Mouse (Mus musculus): ENCODE measurements around the gene Alg5. TPM values are rescaled to one million over a fixed set of nuclear protein-coding genes. Genes with fewer than 3 reads are reported as not detected.
A peak's percentile ranks its signal among the peaks of the same experiment; 100 is the strongest.

Alg5 gene
- total RNA-seq, 2 experiments from 2014 or later: 33.6 to 43.3 TPM

GRCm38 (mm10) chr3:54790601-54791000, 55.3 kb downstream of the Alg5 start:
- no peak for DNase-seq (ENCODE audit: low spot score in 2 of 2)

GRCm38 (mm10) chr3:54791822-54792677, 56.7 kb downstream of the Alg5 start:
- DNase-seq (ENCODE audit: low spot score in 2 of 2): no peak

- DNase-seq (ENCODE audit: low spot score in 2 of 2): no peak
Observed at GRCm38 (mm10) chr3:54793762-54794161, 58.4 kb downstream of the Alg5 start.

- DNase-seq (ENCODE audit: low spot score in 2 of 2): no peak
Observed at GRCm38 (mm10) chr3:54795379-54795778, 60.0 kb downstream of the Alg5 start.

- DNase-seq (ENCODE audit: low spot score in 2 of 2): no peak
Observed at GRCm38 (mm10) chr3:54795806-54796205, 60.5 kb downstream of the Alg5 start.

GRCm38 (mm10) chr3:54797211-54797610, 61.9 kb downstream of the Alg5 start:
- DNase-seq (ENCODE audit: low spot score in 2 of 2): peak; percentile 41 to 42

Other genes with a start within 250 kb of the Alg5 start
- 10 to 100 TPM; 35.6 to 37.4 TPM for gene Supt20, start 42.7 kb upstream of the Alg5 start, total RNA-seq (2021)
- not detected for gene Gm21958, start 21.2 kb upstream of the Alg5 start, total RNA-seq (2021)
- gene Exosc8, start 146 bp upstream of the Alg5 start, total RNA-seq (2021): 10 to 100 TPM; 25.7 to 34.4 TPM
- gene Smad9, start 20.0 kb downstream of the Alg5 start, total RNA-seq (2021): 10 to 100 TPM in 1 of 2 experiments, 1 to 10 TPM in 1; 9.8 to 19.8 TPM
- 10 to 100 TPM; 25.0 to 31.7 TPM for gene Rfxap, start 72.3 kb downstream of the Alg5 start, total RNA-seq (2021)
- gene Sertm1, start 180.3 kb downstream of the Alg5 start, total RNA-seq (2021): not detected